Mouse (Mus musculus) hematopoietic multipotent progenitor cell, adult 10-12 weeks (in vitro differentiated cells): ENCODE data around the gene Cdc42ep3. TPM values are rescaled to one million over a fixed set of nuclear protein-coding genes. Genes with fewer than 3 reads are reported as not detected.

Experiments used
- polyA plus RNA-seq: library from polyadenylated mRNA; stranded (reverse); fragments of >175 nt; gene quantifications from 2 replicates; pipeline ENCODE4 v1.2.3, GENCODE M21; 2012; ENCODE audit warnings: low replicate concordance

Cdc42ep3 gene
- polyA plus RNA-seq, result 11.5 and 21.1 TPM in 2 replicates

DNA sequence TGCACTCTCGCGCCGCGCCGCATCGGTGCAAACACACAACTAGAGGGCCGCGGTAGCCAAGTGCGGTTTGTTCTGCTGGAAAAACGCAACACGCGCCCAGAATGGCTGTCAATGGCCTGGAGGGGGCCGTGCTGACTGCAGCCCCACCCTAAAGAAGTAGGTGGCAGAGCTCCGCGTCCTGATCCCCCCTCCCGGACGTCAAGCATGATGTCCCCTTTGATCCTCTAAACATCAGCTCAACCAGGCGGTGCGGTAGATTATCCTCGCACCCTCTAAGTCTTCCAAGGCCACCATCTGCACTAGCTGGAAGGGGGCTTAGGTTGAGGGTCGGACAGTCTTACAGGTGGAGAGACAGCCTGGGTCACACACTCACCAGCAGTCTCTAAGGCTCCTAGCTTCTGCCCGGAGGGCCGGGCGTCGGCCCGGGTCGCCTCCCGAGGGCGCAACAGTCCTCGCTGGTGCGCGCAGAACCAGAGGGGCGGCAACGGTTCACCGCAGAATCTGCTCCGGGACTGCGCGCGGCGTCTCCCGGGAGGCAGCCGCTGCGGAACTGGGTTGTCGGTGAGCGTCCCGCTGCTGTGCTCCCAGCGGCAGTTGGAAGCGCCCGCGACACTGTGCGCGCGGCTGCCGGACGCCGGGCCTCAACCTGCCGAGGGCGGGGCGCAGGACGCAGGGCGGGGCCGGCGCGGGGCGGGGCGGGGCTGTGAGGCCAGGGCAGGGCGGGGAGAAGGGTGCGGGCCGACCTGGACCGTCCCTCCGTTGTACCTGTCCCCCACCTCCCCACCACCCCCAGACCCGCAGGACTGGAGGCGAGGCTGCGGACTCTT, at the start of gene Cdc42ep3:
TSS of gene Cdc42ep3 (minus strand) at position 648 of the 827 bp plus-strand sequence.

